Mouse (Mus musculus) MEL (cell line): ENCODE results near the gene Trhr2. TPM values are rescaled to one million over a fixed set of nuclear protein-coding genes. Genes with fewer than 3 reads are reported as not detected.

Experiments
- DNase-seq: peaks from one replicate; pipeline ENCODE4 v3.0.0; 2011; ENCODE audit warnings: low read depth, low spot score
- H3K27ac ChIP-seq: 2 replicates; pipeline ENCODE4 v1.5.1; 2012; ENCODE audit warnings: low read depth, mild to moderate bottlenecking, control low read depth, low read length, moderate library complexity; ENCODE audit not compliant: control insufficient read depth
- H3K27me3 ChIP-seq, 2 experiments: fragments of 150-350 bp in 1 of 2; sonication (generic) in 1 of 2; 2 replicates each; pipeline ENCODE4 v1.6.1; 2012; ENCODE audit warnings: low read length in 2 of 2, mild to moderate bottlenecking in 2 of 2, improper control_type of control experiment in 1 of 2, moderate library complexity in 1 of 2; ENCODE audit not compliant: insufficient read depth in 2 of 2, control insufficient read depth in 1 of 2
- H3K36me3 ChIP-seq, 2 experiments: 2 replicates each; pipeline ENCODE4 v1.6.1; 2012 to 2014; ENCODE audit warnings: low read length in 2 of 2, improper control_type of control experiment in 1 of 2, inconsistent platforms in 1 of 2, mild to moderate bottlenecking in 1 of 2; ENCODE audit not compliant: insufficient read depth in 2 of 2, control insufficient read depth in 1 of 2
- H3K4me1 ChIP-seq, 2 experiments: fragments of 150-350 bp in 1 of 2; sonication (generic) in 1 of 2; 2 replicates each; pipeline ENCODE4 v1.6.1; 2012; ENCODE audit warnings: low read length in 2 of 2, improper control_type of control experiment in 1 of 2, mild to moderate bottlenecking in 1 of 2; ENCODE audit not compliant: insufficient read depth in 2 of 2, control insufficient read depth in 1 of 2
- H3K4me3 ChIP-seq, 2 experiments: fragments of 150-350 bp in 1 of 2; sonication (generic) in 1 of 2; 2 replicates each; pipeline ENCODE4 v1.5.1; 2012; ENCODE audit warnings: low read depth in 2 of 2, low read length in 2 of 2, mild to moderate bottlenecking in 2 of 2, moderate library complexity in 2 of 2, control low read depth in 1 of 2, improper control_type of control experiment in 1 of 2; ENCODE audit not compliant: control insufficient read depth in 1 of 2, insufficient read depth in 1 of 2
- H3K79me2 ChIP-seq: 2 replicates; pipeline ENCODE4 v1.6.1; 2012; ENCODE audit warnings: mild to moderate bottlenecking, low read length, moderate library complexity; ENCODE audit not compliant: control insufficient read depth, poor library complexity, insufficient read depth
- H3K9ac ChIP-seq: 2 replicates; pipeline ENCODE4 v1.6.1; 2012; ENCODE audit warnings: low read depth, mild to moderate bottlenecking, control low read depth, low read length, moderate library complexity; ENCODE audit not compliant: control insufficient read depth, poor library complexity, severe bottlenecking
- H3K9me3 ChIP-seq: fragments of 150-350 bp; sonication (generic); replicated peaks from 2 replicates; pipeline ENCODE4 v1.6.1; 2012; ENCODE audit warnings: mild to moderate bottlenecking, low read length, improper control_type of control experiment, moderate library complexity; ENCODE audit not compliant: insufficient read depth
- CHD1 ChIP-seq: IDR thresholded peaks from 2 replicates; pipeline ENCODE4 v1.6.1; 2012; ENCODE audit warnings: low read depth, mild to moderate bottlenecking, inconsistent platforms, low read length, improper control_type of control experiment
- CTCF ChIP-seq, 3 experiments: IDR thresholded peaks in 2 of 3; conservative IDR thresholded peaks in 1 of 3; 2 replicates each; pipeline ENCODE4 v1.5.1; 2011 to 2012; ENCODE audit warnings: low read length in 3 of 3, low read depth in 2 of 3, mild to moderate bottlenecking in 2 of 3, improper control_type of control experiment in 1 of 3, inconsistent platforms in 1 of 3, mixed read lengths in 1 of 3, moderate library complexity in 1 of 3; ENCODE audit not compliant: control insufficient read depth in 1 of 3, insufficient read depth in 1 of 3, poor library complexity in 1 of 3, severe bottlenecking in 1 of 3
- E2F4 ChIP-seq: IDR thresholded peaks from 2 replicates; pipeline ENCODE4 v1.6.1; 2011; ENCODE audit warnings: low read depth, low read length, improper control_type of control experiment, borderline replicate concordance
- EP300 ChIP-seq, 2 experiments: IDR thresholded peaks; 2 replicates each; pipeline ENCODE4 v1.6.1; 2011; ENCODE audit warnings: improper control_type of control experiment in 2 of 2, low read length in 2 of 2, low read depth in 1 of 2, mild to moderate bottlenecking in 1 of 2
- ETS1 ChIP-seq: IDR thresholded peaks from 2 replicates; pipeline ENCODE4 v1.6.1; 2012; ENCODE audit warnings: low read depth, mild to moderate bottlenecking, inconsistent platforms, low read length, improper control_type of control experiment, moderate library complexity
- GABPA ChIP-seq: IDR thresholded peaks from 2 replicates; pipeline ENCODE4 v1.6.1; 2012; ENCODE audit warnings: low read depth, mild to moderate bottlenecking, inconsistent platforms, low read length, improper control_type of control experiment, moderate library complexity
- GATA1 ChIP-seq: IDR thresholded peaks from 2 replicates; pipeline ENCODE4 v1.6.1; 2011; ENCODE audit warnings: low read depth, low read length, improper control_type of control experiment
- HCFC1 ChIP-seq: IDR thresholded peaks from 2 replicates; pipeline ENCODE4 v1.6.1; 2012; ENCODE audit warnings: low read depth, mild to moderate bottlenecking, inconsistent platforms, low read length, improper control_type of control experiment, moderate library complexity
- MAX ChIP-seq: IDR thresholded peaks from 2 replicates; pipeline ENCODE4 v1.6.1; 2011; ENCODE audit warnings: low read length, improper control_type of control experiment
- MAZ ChIP-seq: IDR thresholded peaks from 2 replicates; pipeline ENCODE4 v1.6.1; 2012; ENCODE audit warnings: low read depth, mild to moderate bottlenecking, inconsistent platforms, low read length, improper control_type of control experiment
- MEF2A ChIP-seq: IDR thresholded peaks from 2 replicates; pipeline ENCODE4 v1.6.1; 2014; ENCODE audit warnings: low read depth, mild to moderate bottlenecking, inconsistent platforms, low read length, improper control_type of control experiment; ENCODE audit not compliant: poor library complexity, insufficient replicate concordance, severe bottlenecking; ENCODE audit errors: extremely low read depth
- MYB ChIP-seq: IDR thresholded peaks from 2 replicates; pipeline ENCODE4 v1.6.1; 2011; ENCODE audit warnings: mild to moderate bottlenecking, low read depth, low read length, improper control_type of control experiment
- MYC ChIP-seq: IDR thresholded peaks from 2 replicates; pipeline ENCODE4 v1.6.1; 2011; ENCODE audit warnings: low read depth, mild to moderate bottlenecking, low read length, improper control_type of control experiment, moderate library complexity
- POLR2AphosphoS5 ChIP-seq: IDR thresholded peaks from 2 replicates; pipeline ENCODE4 v1.6.1; 2012; ENCODE audit warnings: low read depth, borderline replicate concordance, mild to moderate bottlenecking, inconsistent platforms, low read length, moderate library complexity, mixed read lengths
- RCOR1 ChIP-seq: IDR thresholded peaks from 2 replicates; pipeline ENCODE4 v1.6.1; 2012; ENCODE audit warnings: low read depth, mild to moderate bottlenecking, inconsistent platforms, low read length, improper control_type of control experiment
- SIN3A ChIP-seq: IDR thresholded peaks from 2 replicates; pipeline ENCODE4 v1.6.1; 2012; ENCODE audit warnings: low read length, improper control_type of control experiment, inconsistent platforms
- SMC3 ChIP-seq: IDR thresholded peaks from 2 replicates; pipeline ENCODE4 v1.6.1; 2011; ENCODE audit warnings: low read depth, low read length, improper control_type of control experiment
- TAL1 ChIP-seq: IDR thresholded peaks from 2 replicates; pipeline ENCODE4 v1.6.1; 2012; ENCODE audit warnings: mild to moderate bottlenecking, inconsistent platforms, low read length, moderate library complexity, mixed read lengths
- TCF12 ChIP-seq: IDR thresholded peaks from 2 replicates; pipeline ENCODE4 v1.6.1; 2014; ENCODE audit warnings: low read depth, mild to moderate bottlenecking, inconsistent platforms, low read length, improper control_type of control experiment, moderate library complexity
- ZC3H11A ChIP-seq: IDR thresholded peaks from 2 replicates; pipeline ENCODE4 v1.6.1; 2012; ENCODE audit warnings: low read depth, mild to moderate bottlenecking, inconsistent platforms, low read length, improper control_type of control experiment
- polyA plus RNA-seq, 2 experiments: library from polyadenylated mRNA; stranded (reverse) in 1 of 2; unstranded in 1 of 2; fragments of >175 nt in 1 of 2; fragments of >200 nt in 1 of 2; gene quantifications; 2 replicates each; pipeline versions ENCODE4 v1.2.1 to v1.2.4; 2012; ENCODE audit warnings: low replicate concordance in 2 of 2, low read depth in 1 of 2; ENCODE audit not compliant: insufficient read length in 2 of 2, insufficient read depth in 1 of 2, missing spikeins in 1 of 2
- total RNA-seq: library from RNA; depleted of rRNA; stranded (reverse); fragments of 300-350 nt; gene quantifications from 2 replicates; pipeline ENCODE4 v1.2.3, GENCODE M21; 2012

Trhr2 gene
- total and polyA plus RNA-seq, 3 experiments: 0.07 to 0.12 TPM; not detected in 1

DNA sequence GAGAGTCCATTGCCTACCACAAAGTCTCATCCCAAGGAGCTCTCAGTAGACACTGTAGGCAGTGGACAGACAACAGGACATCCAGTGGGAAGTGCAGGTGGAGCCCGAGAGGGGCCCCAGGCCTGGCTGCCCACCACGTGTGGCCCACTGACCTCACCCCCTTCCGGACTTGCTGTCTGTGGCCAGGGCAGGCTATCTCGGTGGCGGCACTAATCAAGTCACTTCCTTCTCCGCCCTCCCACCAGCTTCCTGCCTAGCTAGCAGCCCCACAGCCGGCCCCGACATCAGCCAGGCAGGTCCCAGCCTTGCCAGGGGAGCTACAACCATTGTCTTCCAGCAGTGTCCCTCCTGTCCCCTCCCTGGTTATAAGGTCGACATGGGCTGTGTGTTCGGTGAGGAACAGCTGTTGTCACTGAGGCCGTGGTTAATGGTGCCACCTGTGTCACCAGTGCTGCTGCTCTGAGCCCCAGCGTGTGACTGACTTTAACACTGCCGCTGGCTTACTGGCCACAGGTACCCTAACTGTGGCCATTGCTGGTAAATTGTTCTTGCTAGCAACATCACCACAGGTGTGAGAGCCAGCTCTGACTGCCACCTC, 45.5 kb downstream of the Trhr2 start (continued):
- TF ChIP-seq HCFC1 (no peak), MAZ (no peak)

DNA sequence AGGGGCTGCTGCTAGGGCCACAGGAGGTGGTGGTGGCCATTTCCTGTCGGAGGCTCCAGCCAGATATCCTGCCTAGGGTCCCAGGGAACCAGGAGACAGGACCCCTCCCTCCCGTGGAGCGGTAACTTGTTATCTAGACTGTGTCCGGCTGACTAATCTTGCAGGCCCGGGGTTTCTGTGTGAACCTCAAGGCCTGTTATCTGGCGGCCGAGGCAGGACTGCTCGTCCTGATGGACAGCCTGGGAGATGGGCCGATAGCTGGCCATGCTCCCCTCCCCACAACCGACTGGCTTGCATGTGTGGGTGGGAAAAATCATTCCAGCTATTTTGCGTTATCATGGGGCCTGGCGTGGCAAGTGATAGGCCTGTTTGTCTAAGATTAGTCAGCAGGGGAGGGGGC, 47.2 kb downstream of the Trhr2 start:
- DNase-seq: peak; percentile 75
- no peaks in the 10 kb centered on the region for H3K27me3 ChIP-seq
- peaks cover 10% of the 10 kb centered on the region for H3K79me2 ChIP-seq
- peak overlapping the region; percentile 87 for H3K27ac ChIP-seq
- TF ChIP-seq MAX (no peak; the same call in 1 of the 2 replicates), EP300 (IDR thresholded peaks at IDR 0.05; ENCODE audit: low read depth in 1 of 2, low read length in 2 of 2) (peak; percentile 89 to 97), MYC (no peak), MYB (peak; percentile 68), ETS1 (peak; percentile 82), CHD1 (no peak), MEF2A (peak; percentile 56; the same call in 1 of the 2 replicates), TAL1 (peak; percentile 87), GATA1 (peak; percentile 93), ZC3H11A (no peak), GABPA (no peak), TCF12 (peak; percentile 95), POLR2AphosphoS5 (no peak), E2F4 (no peak), MAZ (peak; percentile 33), CTCF (IDR thresholded peaks at IDR 0.05 in 2 of 3, conservative IDR thresholded peaks at IDR 0.05 in 1 of 3; ENCODE audit: control insufficient read depth in 1 of 3, insufficient read depth in 1 of 3, low read depth in 2 of 3, low read length in 3 of 3, poor library complexity in 1 of 3, severe bottlenecking in 1 of 3) (no peak), RCOR1 (peak; percentile 42; the same call in 1 of the 2 replicates), SMC3 (no peak), SIN3A (peak; percentile 90)
- H3K9me3 ChIP-seq: no peaks in the 10 kb centered on the region
- no peak overlapping the region for H3K4me3 ChIP-seq
- H3K4me1 ChIP-seq: peaks cover 32 to 79% of the 10 kb centered on the region in 2 experiments
- peaks cover 23 to 73% of the 10 kb centered on the region in 2 experiments for H3K36me3 ChIP-seq
- peak overlapping the region; percentile 41 for H3K9ac ChIP-seq
